ENCODE assay signal across 10 mouse cellular contexts in the genomic region with DNA sequence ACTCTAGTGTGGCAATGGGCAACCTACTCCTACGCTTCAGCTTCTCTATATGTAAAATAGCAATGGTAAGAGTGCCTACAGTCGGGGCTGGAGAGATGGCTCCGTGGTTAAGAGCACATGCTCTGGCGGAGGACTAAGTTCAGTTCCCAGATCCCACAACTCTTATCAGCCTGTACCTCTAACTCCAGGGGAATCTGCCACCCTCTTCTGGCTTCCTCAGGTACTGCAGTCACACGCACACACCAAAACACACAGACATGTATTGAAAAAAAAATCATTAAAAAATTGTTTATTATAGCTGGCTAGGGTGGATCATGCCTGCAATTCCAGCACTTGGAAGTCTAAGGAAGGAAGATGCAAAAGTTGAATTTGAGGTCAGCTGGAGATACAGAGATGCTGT. TPM values are rescaled to one million over a fixed set of nuclear protein-coding genes. Genes with fewer than 3 reads are reported as not detected.
DNase-seq lines count a peak whose midpoint lies in the region; ATAC-seq and TF ChIP-seq lines count a peak whose summit lies in the region.
"Had no signal": no experiment of that assay in that cellular context is flagged by ENCODE, and none has a peak within 500 bp of the region (broad histone marks: within the 10 kb centered on the region; RNA-seq: fewer than 3 reads in every experiment).

No protein-coding gene starts in this region.

- H3K27me3 ChIP-seq in liver, adult 2 months (ENCODE audit: control insufficient read depth, insufficient read depth, low read length) = no peaks in the 10 kb centered on the region
- H3K27me3 ChIP-seq in liver, embryonic 11.5 days (replicated peaks; ENCODE audit: control insufficient read depth, insufficient read depth, low read length) = no peaks in the 10 kb centered on the region
- H3K27me3 ChIP-seq: embryonic facial prominence, embryonic 15.5 days; midbrain, embryonic 12.5 days had no signal

- no peaks in the 10 kb centered on the region for H3K36me3 ChIP-seq in liver, adult 2 months (ENCODE audit: control insufficient read depth, insufficient read depth, low read length)
- H3K36me3 ChIP-seq in liver, embryonic 11.5 days (ENCODE audit: control insufficient read depth, insufficient read depth, low read length) = peaks cover 17% of the 10 kb centered on the region

- no peak overlapping the region for H3K4me3 ChIP-seq in liver, adult 2 months (ENCODE audit: insufficient read depth, low read depth, low read length)
- no peak overlapping the region for H3K4me3 ChIP-seq in liver, embryonic 11.5 days (ENCODE audit: low read depth, low read length)
- H3K4me3 ChIP-seq in bone marrow, adult 2 months (replicated peaks; ENCODE audit: control insufficient read depth, low read depth, low read length) = no peak overlapping the region
- H3K4me3 ChIP-seq: embryonic facial prominence, embryonic 15.5 days; midbrain, embryonic 12.5 days had no signal

- no peaks in the 10 kb centered on the region for H3K9me3 ChIP-seq in liver, embryonic 11.5 days (ENCODE audit: control insufficient read depth, low read length)
- H3K9me3 ChIP-seq: embryonic facial prominence, embryonic 15.5 days; midbrain, embryonic 12.5 days had no signal

- TF ChIP-seq CTCF in liver, adult 2 months (IDR thresholded peaks at IDR 0.05; ENCODE audit: low read depth, low read length) = peak; percentile 27; the same call in 1 of the 2 replicates
- TF ChIP-seq CTCF in bone marrow, adult 2 months (IDR thresholded peaks at IDR 0.05; ENCODE audit: control insufficient read depth, insufficient read depth, low read length) = peak; percentile 41; the same call in 1 of the 2 replicates

- H3K27ac ChIP-seq in liver, adult 2 months (replicated peaks; ENCODE audit: insufficient read depth, low read depth, low read length) = no peak overlapping the region
- no peak overlapping the region for H3K27ac ChIP-seq in liver, embryonic 11.5 days (ENCODE audit: low read depth, low read length)
- no peak overlapping the region for H3K27ac ChIP-seq in bone marrow, adult 2 months (ENCODE audit: control insufficient read depth, insufficient read depth, low read depth, low read length, poor library complexity)
- H3K27ac ChIP-seq: embryonic facial prominence, embryonic 15.5 days; midbrain, embryonic 12.5 days had no signal

- ATAC-seq in liver, embryonic 11.5 days (replicated peaks; ENCODE audit: low FRiP score) = no peak
- ATAC-seq in megakaryocyte-erythroid progenitor cell, adult 5-6 weeks (replicated peaks; ENCODE audit: low FRiP score, low TSS enrichment, poor library complexity, severe bottlenecking) = 0 out of 2 replicates have a peak, but pooled peaks have one; percentile 61

- H3K4me2 ChIP-seq in liver, embryonic 11.5 days = no peak overlapping the region
- H3K4me2 ChIP-seq: embryonic facial prominence, embryonic 15.5 days; midbrain, embryonic 12.5 days had no signal

- TF ChIP-seq POLR2A in liver, adult 2 months (IDR thresholded peaks at IDR 0.05; ENCODE audit: extremely low read depth, insufficient read depth, low read length) = no peak
- TF ChIP-seq POLR2A in bone marrow, adult 2 months (IDR thresholded peaks at IDR 0.05; ENCODE audit: borderline replicate concordance, control insufficient read depth, low read depth, low read length) = no peak

- no peaks in the 10 kb centered on the region for H3K79me2 ChIP-seq in liver, adult 2 months (ENCODE audit: control insufficient read depth, insufficient read depth, low read length)

- H3K9ac ChIP-seq in liver, adult 2 months (ENCODE audit: low read depth, low read length) = no peak overlapping the region
- H3K9ac ChIP-seq in liver, embryonic 11.5 days (ENCODE audit: low read depth, low read length) = no peak overlapping the region
- H3K9ac ChIP-seq: embryonic facial prominence, embryonic 15.5 days; midbrain, embryonic 12.5 days had no signal

- no peaks in the 10 kb centered on the region for H3K4me1 ChIP-seq in liver, adult 2 months (ENCODE audit: control insufficient read depth, insufficient read depth, low read length)
- no peaks in the 10 kb centered on the region for H3K4me1 ChIP-seq in liver, embryonic 11.5 days (replicated peaks; ENCODE audit: control insufficient read depth, insufficient read depth, low read length)
- no peaks in the 10 kb centered on the region for H3K4me1 ChIP-seq in bone marrow, adult 2 months (ENCODE audit: control insufficient read depth, insufficient read depth, low read length)
- H3K4me1 ChIP-seq: embryonic facial prominence, embryonic 15.5 days; midbrain, embryonic 12.5 days had no signal

- 96% methylated on average over 5 of the region's 5 CpGs for WGBS in liver, adult 2 months
- WGBS in liver, embryonic 11.5 days = 82% methylated on average over 5 of the region's 5 CpGs
- WGBS in bone marrow, adult 2 months = 89% methylated on average over 5 of the region's 5 CpGs

- peak; percentile 49 to 51 for DNase-seq in cerebellum, postnatal 10 days
- no peak for DNase-seq in cerebellum, adult 11-12 months
- DNase-seq in liver, adult 2 months (ENCODE audit: extremely low read depth, low read depth, low spot score) = peak; percentile 7
- no peak for DNase-seq in liver, embryonic 11.5 days (ENCODE audit: low spot score)
- no peak for DNase-seq in natural killer cell, adult 2 months (ENCODE audit: low spot score in 2 of 2)
- no peak for DNase-seq in MN1 (ENCODE audit: low spot score)

RNA-seq across cellular contexts. Expression of a gene that starts 10.2 kb away (rescaled TPM):
- total RNA-seq in liver, adult 2 months (2014; rRNA removed) = 0.40 and 0.46 TPM in 2 replicates
- 0.04 and 0.14 TPM in 2 replicates for polyA plus RNA-seq in liver, adult 2 months (2012; rRNA removed)
- polyA plus RNA-seq in liver, embryonic 11.5 days (2014; fragmentation: Nextera tagmentation; extraction: Ambion mirVana) = 3.9 and 4.1 TPM in 2 replicates
- 0.97 and 5.7 TPM in 2 replicates for polyA plus RNA-seq in bone marrow, adult 2 months (2011; ENCODE audit: insufficient read depth, insufficient read length, low replicate concordance, missing spikeins)
- total RNA-seq in megakaryocyte-erythroid progenitor cell, adult 5-6 weeks (2014; fragmentation: Nextera tagmentation) = 4.6 and 6.8 TPM in 2 replicates
- 4.5 and 7.5 TPM in 2 replicates for total RNA-seq in megakaryocyte-erythroid progenitor cell, adult 5-6 weeks (2017)

RNA-seq across cellular contexts. Expression of a gene that starts 11.3 kb away (rescaled TPM):
- total RNA-seq in liver, adult 2 months (2014; rRNA removed) = 1.1 TPM in 2 replicates
- 0.49 and 0.65 TPM in 2 replicates for polyA plus RNA-seq in liver, adult 2 months (2012; rRNA removed)
- 1.4 and 1.8 TPM in 2 replicates for polyA plus RNA-seq in liver, embryonic 11.5 days (2014; fragmentation: Nextera tagmentation; extraction: Ambion mirVana)
- polyA plus RNA-seq in bone marrow, adult 2 months (2011; ENCODE audit: insufficient read depth, insufficient read length, low replicate concordance, missing spikeins) = 0.52 and 0.66 TPM in 2 replicates
- total RNA-seq in megakaryocyte-erythroid progenitor cell, adult 5-6 weeks (2014; fragmentation: Nextera tagmentation) = 0.74 and 1.3 TPM in 2 replicates
- 1.1 and 5.8 TPM in 2 replicates for total RNA-seq in megakaryocyte-erythroid progenitor cell, adult 5-6 weeks (2017)

RNA-seq across cellular contexts. Expression of a gene that starts 27.7 kb away (rescaled TPM):
- 0.13 TPM in 1 of 2 replicates, not detected in the other for total RNA-seq in liver, adult 2 months (2014; rRNA removed)
- not detected in 2 replicates for polyA plus RNA-seq in liver, adult 2 months (2012; rRNA removed)
- 0.32 and 0.43 TPM in 2 replicates for polyA plus RNA-seq in liver, embryonic 11.5 days (2014; fragmentation: Nextera tagmentation; extraction: Ambion mirVana)
- polyA plus RNA-seq in bone marrow, adult 2 months (2011; ENCODE audit: insufficient read depth, insufficient read length, low replicate concordance, missing spikeins) = not detected in 2 replicates
- 0.79 TPM in 1 of 2 replicates, not detected in the other for total RNA-seq in megakaryocyte-erythroid progenitor cell, adult 5-6 weeks (2014; fragmentation: Nextera tagmentation)
- not detected in 2 replicates for total RNA-seq in megakaryocyte-erythroid progenitor cell, adult 5-6 weeks (2017)

RNA-seq across cellular contexts. Expression of a gene that starts 27.8 kb away (rescaled TPM):
- total RNA-seq in liver, adult 2 months (2014; rRNA removed) = 0.37 and 0.67 TPM in 2 replicates
- 0.56 and 1.9 TPM in 2 replicates for polyA plus RNA-seq in liver, adult 2 months (2012; rRNA removed)
- polyA plus RNA-seq in liver, embryonic 11.5 days (2014; fragmentation: Nextera tagmentation; extraction: Ambion mirVana) = 7.6 and 7.7 TPM in 2 replicates
- polyA plus RNA-seq in bone marrow, adult 2 months (2011; ENCODE audit: insufficient read depth, insufficient read length, low replicate concordance, missing spikeins) = 2.0 and 5.9 TPM in 2 replicates
- total RNA-seq in megakaryocyte-erythroid progenitor cell, adult 5-6 weeks (2014; fragmentation: Nextera tagmentation) = 7.1 and 16.8 TPM in 2 replicates
- total RNA-seq in megakaryocyte-erythroid progenitor cell, adult 5-6 weeks (2017) = 5.0 TPM in 2 replicates

RNA-seq across cellular contexts. Expression of a gene that starts 32.1 kb away (rescaled TPM):
- total RNA-seq in liver, adult 2 months (2014; rRNA removed) = 19.0 and 19.6 TPM in 2 replicates
- 8.3 and 11.1 TPM in 2 replicates for polyA plus RNA-seq in liver, adult 2 months (2012; rRNA removed)
- polyA plus RNA-seq in liver, embryonic 11.5 days (2014; fragmentation: Nextera tagmentation; extraction: Ambion mirVana) = 48.6 and 54.6 TPM in 2 replicates
- 9.3 and 27.6 TPM in 2 replicates for polyA plus RNA-seq in bone marrow, adult 2 months (2011; ENCODE audit: insufficient read depth, insufficient read length, low replicate concordance, missing spikeins)
- 10.5 and 20.6 TPM in 2 replicates for total RNA-seq in megakaryocyte-erythroid progenitor cell, adult 5-6 weeks (2014; fragmentation: Nextera tagmentation)
- 14.0 and 20.1 TPM in 2 replicates for total RNA-seq in megakaryocyte-erythroid progenitor cell, adult 5-6 weeks (2017)

Comparison
In these comparisons a context has a peak if more than half of its experiments do, and no peak if none do; other contexts are left out.
1. DNase-seq: peak in cerebellum, postnatal 10 days (2 of 2) and liver, adult 2 months (single experiment); none in cerebellum, adult 11-12 months (single experiment), liver, embryonic 11.5 days (single experiment), natural killer cell, adult 2 months (0 of 2) and MN1 (single experiment).